Mouse (Mus musculus): ENCODE data around the gene Sesn1. TPM values are rescaled to one million over a fixed set of nuclear protein-coding genes. Genes with fewer than 3 reads are reported as not detected.

Gene Sesn1
- polyA plus RNA-seq, 1 experiment, result 34.8 TPM

DNA sequence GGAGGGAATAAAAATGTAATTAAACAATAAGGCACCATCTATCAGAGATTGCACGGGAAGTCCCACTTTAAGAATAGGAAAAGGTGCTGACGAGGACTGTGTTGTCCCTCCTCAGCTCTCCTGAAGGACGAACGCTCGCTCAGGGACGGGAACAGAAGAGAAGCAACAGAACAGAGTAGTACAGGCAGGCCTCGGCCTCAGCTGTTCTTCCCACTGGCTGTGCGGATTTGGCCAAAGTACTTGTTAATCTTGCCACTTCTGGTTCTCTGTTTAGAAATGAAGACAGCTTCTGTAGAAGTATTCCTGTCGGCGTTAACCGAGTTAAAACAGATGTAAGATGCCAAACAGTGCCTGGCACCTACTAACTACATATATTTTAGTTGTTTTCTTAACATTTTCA is 68.6 kb downstream of the Sesn1 start:
- H3K27ac ChIP-seq (ENCODE audit: insufficient read depth, low read length), result no peak overlapping the region
- no peak for TF ChIP-seq CTCF (IDR thresholded peaks at IDR 0.05; ENCODE audit: extremely low read depth, insufficient read depth, insufficient read length, insufficient replicate concordance)
- TF ChIP-seq POLR2A (IDR thresholded peaks at IDR 0.05; ENCODE audit: low read depth, low read length), result no peak
- no peak for DNase-seq (ENCODE audit: low read depth in 1 of 2, low spot score in 2 of 2)
- H3K27me3 ChIP-seq (ENCODE audit: control insufficient read depth, insufficient read depth, low read length), result no peaks in the 10 kb centered on the region
- no peak overlapping the region for H3K4me3 ChIP-seq (ENCODE audit: extremely low read depth, insufficient read depth, insufficient read length)
- 96% methylated on average over 11 of the region's 11 CpGs for WGBS
- H3K4me1 ChIP-seq (ENCODE audit: control insufficient read depth, insufficient read depth, insufficient read length), result peaks cover 17% of the 10 kb centered on the region; the same call in 1 of the 2 replicates
- H3K36me3 ChIP-seq (ENCODE audit: control insufficient read depth, insufficient read depth, low read length), result no peaks in the 10 kb centered on the region

DNA sequence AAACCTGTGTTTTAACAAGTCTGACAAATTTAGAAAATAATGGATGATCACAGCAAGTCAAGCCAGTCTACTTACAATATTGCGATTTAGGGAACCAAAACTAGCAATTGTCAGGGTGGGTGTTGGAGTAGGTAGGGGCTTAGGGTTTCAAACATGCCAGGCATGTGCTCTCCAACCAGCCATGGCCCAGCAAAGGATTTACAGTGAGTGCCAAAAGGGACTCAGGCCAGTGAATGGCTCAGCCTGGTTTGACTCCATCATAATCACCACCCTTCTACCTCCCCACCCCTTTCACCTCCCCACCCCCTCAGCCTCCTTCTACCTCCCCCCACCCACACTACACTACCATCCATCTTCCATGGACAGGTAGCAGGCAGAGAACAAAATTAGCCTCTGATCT is 69.9 kb downstream of the Sesn1 start:
- DNase-seq (ENCODE audit: low read depth in 1 of 2, low spot score in 2 of 2), result no peak
- no peaks in the 10 kb centered on the region for H3K36me3 ChIP-seq (ENCODE audit: control insufficient read depth, insufficient read depth, low read length)
- 66% methylated on average over 1 of the region's 1 CpGs for WGBS
- no peak overlapping the region for H3K27ac ChIP-seq (ENCODE audit: insufficient read depth, low read length)
- no peaks in the 10 kb centered on the region for H3K27me3 ChIP-seq (ENCODE audit: control insufficient read depth, insufficient read depth, low read length)
- TF ChIP-seq POLR2A (IDR thresholded peaks at IDR 0.05; ENCODE audit: low read depth, low read length) (no peak), CTCF (IDR thresholded peaks at IDR 0.05; ENCODE audit: extremely low read depth, insufficient read depth, insufficient read length, insufficient replicate concordance) (no peak)
- H3K4me3 ChIP-seq (ENCODE audit: extremely low read depth, insufficient read depth, insufficient read length), result no peak overlapping the region
- H3K4me1 ChIP-seq (ENCODE audit: control insufficient read depth, insufficient read depth, insufficient read length), result peaks cover 23% of the 10 kb centered on the region; the same call in 1 of the 2 replicates

GRCm38 (mm10) chr10:41880206-41880605 is 70.5 kb downstream of the Sesn1 start:
- Histone ChIP-seq H3K4me1 (ENCODE audit: control insufficient read depth, insufficient read depth, insufficient read length) (peaks cover 23% of the 10 kb centered on the region; the same call in 1 of the 2 replicates), H3K27me3 (ENCODE audit: control insufficient read depth, insufficient read depth, low read length) (no peaks in the 10 kb centered on the region), H3K27ac (ENCODE audit: insufficient read depth, low read length) (peak overlapping the region; percentile 40; the same call in 1 of the 2 replicates), H3K4me3 (ENCODE audit: extremely low read depth, insufficient read depth, insufficient read length) (no peak overlapping the region), H3K36me3 (ENCODE audit: control insufficient read depth, insufficient read depth, low read length) (no peaks in the 10 kb centered on the region)
- DNase-seq (ENCODE audit: low read depth in 1 of 2, low spot score in 2 of 2), result no peak
- no peak for TF ChIP-seq POLR2A (IDR thresholded peaks at IDR 0.05; ENCODE audit: low read depth, low read length)
- TF ChIP-seq CTCF (IDR thresholded peaks at IDR 0.05; ENCODE audit: extremely low read depth, insufficient read depth, insufficient read length, insufficient replicate concordance), result no peak
- 74% methylated on average over 4 of the region's 4 CpGs for WGBS

- peaks cover 23% of the 10 kb centered on the region; the same call in 1 of the 2 replicates for H3K4me1 ChIP-seq (ENCODE audit: control insufficient read depth, insufficient read depth, insufficient read length)
- H3K27me3 ChIP-seq (ENCODE audit: control insufficient read depth, insufficient read depth, low read length), result no peaks in the 10 kb centered on the region
- no peaks in the 10 kb centered on the region for H3K36me3 ChIP-seq (ENCODE audit: control insufficient read depth, insufficient read depth, low read length)
- TF ChIP-seq POLR2A (IDR thresholded peaks at IDR 0.05; ENCODE audit: low read depth, low read length) (no peak), CTCF (IDR thresholded peaks at IDR 0.05; ENCODE audit: extremely low read depth, insufficient read depth, insufficient read length, insufficient replicate concordance) (no peak)
- DNase-seq (ENCODE audit: low read depth in 1 of 2, low spot score in 2 of 2), result peak in 1 of 2 experiments; percentile 41
- no peak overlapping the region for H3K27ac ChIP-seq (ENCODE audit: insufficient read depth, low read length)
- no peak overlapping the region for H3K4me3 ChIP-seq (ENCODE audit: extremely low read depth, insufficient read depth, insufficient read length)
- WGBS, result 13% methylated on average over 1 of the region's 1 CpGs
Observed at GRCm38 (mm10) chr10:41880777-41881176, 71.0 kb downstream of the Sesn1 start.

GRCm38 (mm10) chr10:41881438-41881837 is 71.7 kb downstream of the Sesn1 start:
- no peak for DNase-seq (ENCODE audit: low read depth in 1 of 2, low spot score in 2 of 2)
- Histone ChIP-seq H3K36me3 (ENCODE audit: control insufficient read depth, insufficient read depth, low read length) (no peaks in the 10 kb centered on the region), H3K27me3 (ENCODE audit: control insufficient read depth, insufficient read depth, low read length) (no peaks in the 10 kb centered on the region), H3K4me3 (ENCODE audit: extremely low read depth, insufficient read depth, insufficient read length) (no peak overlapping the region), H3K27ac (ENCODE audit: insufficient read depth, low read length) (peak overlapping the region; percentile 10; the same call in 1 of the 2 replicates), H3K4me1 (ENCODE audit: control insufficient read depth, insufficient read depth, insufficient read length) (peaks cover 23% of the 10 kb centered on the region; the same call in 1 of the 2 replicates)
- 81% methylated on average over 4 of the region's 4 CpGs for WGBS
- no peak for TF ChIP-seq CTCF (IDR thresholded peaks at IDR 0.05; ENCODE audit: extremely low read depth, insufficient read depth, insufficient read length, insufficient replicate concordance)
- TF ChIP-seq POLR2A (IDR thresholded peaks at IDR 0.05; ENCODE audit: low read depth, low read length), result no peak

DNA sequence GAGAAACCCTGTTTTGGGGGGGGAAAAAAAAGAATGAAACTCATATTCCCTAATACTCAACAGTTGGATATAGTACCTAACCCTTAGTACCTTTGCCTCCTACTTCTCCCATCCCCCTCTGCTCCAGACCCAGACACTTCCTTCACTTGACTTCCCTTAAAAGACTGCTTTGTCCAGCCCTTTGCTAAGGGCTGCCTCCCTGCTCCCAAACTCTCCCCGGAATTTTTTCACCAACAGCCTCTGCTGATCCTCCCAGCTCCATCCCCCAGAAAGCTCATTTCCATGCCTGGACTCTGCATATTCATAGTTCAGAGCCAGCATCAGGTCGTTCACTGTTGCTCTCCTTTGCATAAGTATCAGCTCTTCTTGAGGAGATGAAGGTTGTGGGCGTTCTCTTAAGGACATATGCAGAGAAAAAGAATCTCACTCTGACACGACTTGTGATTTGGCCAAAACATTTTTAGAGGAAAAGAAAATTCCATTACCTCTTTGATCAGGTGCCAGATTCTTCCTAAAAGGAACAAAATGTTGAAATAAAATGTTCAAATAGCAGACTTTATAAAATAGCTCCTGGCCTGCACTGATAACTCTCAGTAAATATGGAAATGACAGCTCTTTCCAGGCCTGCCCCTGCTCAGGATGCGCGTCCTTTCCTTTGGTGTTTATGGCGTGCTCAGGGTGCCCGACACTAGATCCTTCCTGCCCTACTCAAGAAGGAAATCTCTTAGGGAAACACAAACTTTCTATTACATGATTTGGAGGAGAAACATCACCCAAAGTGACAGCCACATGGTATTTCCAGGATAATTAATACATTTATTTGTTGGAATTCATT is 74.2 kb downstream of the Sesn1 start:
- no peak for DNase-seq (ENCODE audit: low read depth in 1 of 2, low spot score in 2 of 2)
- TF ChIP-seq POLR2A (IDR thresholded peaks at IDR 0.05; ENCODE audit: low read depth, low read length) (no peak), CTCF (IDR thresholded peaks at IDR 0.05; ENCODE audit: extremely low read depth, insufficient read depth, insufficient read length, insufficient replicate concordance) (no peak)
- Histone ChIP-seq H3K4me1 (ENCODE audit: control insufficient read depth, insufficient read depth, insufficient read length) (peaks cover 24% of the 10 kb centered on the region; the same call in 1 of the 2 replicates), H3K27ac (ENCODE audit: insufficient read depth, low read length) (no peak overlapping the region), H3K36me3 (ENCODE audit: control insufficient read depth, insufficient read depth, low read length) (no peaks in the 10 kb centered on the region), H3K27me3 (ENCODE audit: control insufficient read depth, insufficient read depth, low read length) (no peaks in the 10 kb centered on the region), H3K4me3 (ENCODE audit: extremely low read depth, insufficient read depth, insufficient read length) (no peak overlapping the region)
- 69% methylated on average over 8 of the region's 8 CpGs for WGBS

Measured in spleen, adult 2 months (tissue).